Mouse (Mus musculus): Measurements from ENCODE around the gene 4932438H23Rik. TPM values are rescaled to one million over a fixed set of nuclear protein-coding genes. Genes with fewer than 3 reads are reported as not detected.

Gene 4932438H23Rik
- polyA plus RNA-seq, 1 experiment from 2014 or later: 0.49 TPM

GRCm38 (mm10) chr16:91073163-91073892 is 21.6 kb downstream of the 4932438H23Rik start:
- peak; percentile 96 for DNase-seq (ENCODE audit: low spot score)
- no peaks in the 10 kb centered on the region; the same call in 1 of the 2 replicates for H3K27me3 ChIP-seq (replicated peaks; ENCODE audit: control insufficient read depth, insufficient read depth, low read length)
- no peak overlapping the region for H3K27ac ChIP-seq (replicated peaks; ENCODE audit: low read depth, low read length)
- no peaks in the 10 kb centered on the region for H3K36me3 ChIP-seq (ENCODE audit: control insufficient read depth, insufficient read depth, low read length)
- peak; percentile 99 for ATAC-seq (ENCODE audit: low read depth)
- H3K4me3 ChIP-seq (ENCODE audit: low read depth, low read length): no peak overlapping the region
- WGBS: 38% methylated on average over 22 of the region's 24 CpGs
- no peaks in the 10 kb centered on the region for H3K4me1 ChIP-seq (ENCODE audit: control insufficient read depth, insufficient read depth, low read length)
- H3K4me2 ChIP-seq (ENCODE audit: low read depth, low read length): 0 out of 2 replicates have a peak overlapping the region, but pooled peaks have one; percentile 30
- no peak overlapping the region for H3K9ac ChIP-seq (ENCODE audit: low read depth, low read length)
- H3K9me3 ChIP-seq (ENCODE audit: control insufficient read depth, low read length): no peaks in the 10 kb centered on the region

- WGBS: 89% methylated on average over 1 of the region's 1 CpGs
- no peak for ATAC-seq (ENCODE audit: low read depth)
Observed at GRCm38 (mm10) chr16:91072256-91072655, 22.7 kb downstream of the 4932438H23Rik start.

GRCm38 (mm10) chr16:91068969-91069368 is 26.0 kb downstream of the 4932438H23Rik start:
- no peak overlapping the region for H3K27ac ChIP-seq (replicated peaks; ENCODE audit: low read depth, low read length)
- peak; percentile 39 for DNase-seq (ENCODE audit: low spot score)
- ATAC-seq (ENCODE audit: low read depth): peak; percentile 50; the same call in 1 of the 2 replicates
- H3K27me3 ChIP-seq (replicated peaks; ENCODE audit: control insufficient read depth, insufficient read depth, low read length): no peaks in the 10 kb centered on the region; the same call in 1 of the 2 replicates
- no peak overlapping the region for H3K4me2 ChIP-seq (ENCODE audit: low read depth, low read length)
- no peak overlapping the region for H3K4me3 ChIP-seq (ENCODE audit: low read depth, low read length)
- H3K4me1 ChIP-seq (ENCODE audit: control insufficient read depth, insufficient read depth, low read length): no peaks in the 10 kb centered on the region
- WGBS: 37% methylated on average over 12 of the region's 12 CpGs
- H3K36me3 ChIP-seq (ENCODE audit: control insufficient read depth, insufficient read depth, low read length): no peaks in the 10 kb centered on the region
- H3K9me3 ChIP-seq (ENCODE audit: control insufficient read depth, low read length): no peaks in the 10 kb centered on the region
- no peak overlapping the region for H3K9ac ChIP-seq (ENCODE audit: low read depth, low read length)

More at GRCm38 (mm10) chr16:91072256-91072655, 22.7 kb downstream of the 4932438H23Rik start:
- H3K9me3 ChIP-seq (ENCODE audit: control insufficient read depth, low read length): no peaks in the 10 kb centered on the region
- H3K27me3 ChIP-seq (replicated peaks; ENCODE audit: control insufficient read depth, insufficient read depth, low read length): no peaks in the 10 kb centered on the region; the same call in 1 of the 2 replicates
- H3K9ac ChIP-seq (ENCODE audit: low read depth, low read length): no peak overlapping the region
- no peak overlapping the region for H3K4me2 ChIP-seq (ENCODE audit: low read depth, low read length)
- no peak overlapping the region for H3K27ac ChIP-seq (replicated peaks; ENCODE audit: low read depth, low read length)
- no peaks in the 10 kb centered on the region for H3K4me1 ChIP-seq (ENCODE audit: control insufficient read depth, insufficient read depth, low read length)
- no peak overlapping the region for H3K4me3 ChIP-seq (ENCODE audit: low read depth, low read length)
- no peaks in the 10 kb centered on the region for H3K36me3 ChIP-seq (ENCODE audit: control insufficient read depth, insufficient read depth, low read length)
- DNase-seq (ENCODE audit: low spot score): no peak

- Histone ChIP-seq H3K27me3 (replicated peaks; ENCODE audit: control insufficient read depth, insufficient read depth, low read length) (no peaks in the 10 kb centered on the region; the same call in 1 of the 2 replicates), H3K36me3 (ENCODE audit: control insufficient read depth, insufficient read depth, low read length) (no peaks in the 10 kb centered on the region), H3K27ac (replicated peaks; ENCODE audit: low read depth, low read length) (no peak overlapping the region), H3K9ac (ENCODE audit: low read depth, low read length) (no peak overlapping the region), H3K4me2 (ENCODE audit: low read depth, low read length) (no peak overlapping the region), H3K4me1 (ENCODE audit: control insufficient read depth, insufficient read depth, low read length) (no peaks in the 10 kb centered on the region), H3K9me3 (ENCODE audit: control insufficient read depth, low read length) (no peaks in the 10 kb centered on the region), H3K4me3 (ENCODE audit: low read depth, low read length) (no peak overlapping the region)
- DNase-seq (ENCODE audit: low spot score): no peak
- ATAC-seq (ENCODE audit: low read depth): no peak
- WGBS: 96% methylated on average over 1 of the region's 1 CpGs
Observed at GRCm38 (mm10) chr16:91067122-91067521, 27.8 kb downstream of the 4932438H23Rik start.

- Histone ChIP-seq H3K27me3 (replicated peaks; ENCODE audit: control insufficient read depth, insufficient read depth, low read length) (no peaks in the 10 kb centered on the region; the same call in 1 of the 2 replicates), H3K9me3 (ENCODE audit: control insufficient read depth, low read length) (no peaks in the 10 kb centered on the region), H3K9ac (ENCODE audit: low read depth, low read length) (no peak overlapping the region), H3K4me1 (ENCODE audit: control insufficient read depth, insufficient read depth, low read length) (no peaks in the 10 kb centered on the region), H3K4me2 (ENCODE audit: low read depth, low read length) (no peak overlapping the region), H3K27ac (replicated peaks; ENCODE audit: low read depth, low read length) (no peak overlapping the region), H3K36me3 (ENCODE audit: control insufficient read depth, insufficient read depth, low read length) (no peaks in the 10 kb centered on the region), H3K4me3 (ENCODE audit: low read depth, low read length) (no peak overlapping the region)
- no peak for ATAC-seq (ENCODE audit: low read depth)
- 78% methylated on average over 12 of the region's 12 CpGs for WGBS
- no peak for DNase-seq (ENCODE audit: low spot score)
Observed at GRCm38 (mm10) chr16:91064583-91065365, 30.1 kb downstream of the 4932438H23Rik start.

- H3K4me3 ChIP-seq (ENCODE audit: low read depth, low read length): no peak overlapping the region
- H3K4me2 ChIP-seq (ENCODE audit: low read depth, low read length): no peak overlapping the region
- no peaks in the 10 kb centered on the region for H3K4me1 ChIP-seq (ENCODE audit: control insufficient read depth, insufficient read depth, low read length)
- H3K9me3 ChIP-seq (ENCODE audit: control insufficient read depth, low read length): no peaks in the 10 kb centered on the region
- H3K9ac ChIP-seq (ENCODE audit: low read depth, low read length): no peak overlapping the region
- H3K27me3 ChIP-seq (replicated peaks; ENCODE audit: control insufficient read depth, insufficient read depth, low read length): no peaks in the 10 kb centered on the region; the same call in 1 of the 2 replicates
- no peak for ATAC-seq (ENCODE audit: low read depth)
- H3K36me3 ChIP-seq (ENCODE audit: control insufficient read depth, insufficient read depth, low read length): no peaks in the 10 kb centered on the region
- no peak overlapping the region for H3K27ac ChIP-seq (replicated peaks; ENCODE audit: low read depth, low read length)
- WGBS: 93% methylated on average over 10 of the region's 10 CpGs
- DNase-seq (ENCODE audit: low spot score): no peak
Observed at GRCm38 (mm10) chr16:91063786-91064185, 31.1 kb downstream of the 4932438H23Rik start.

- DNase-seq (ENCODE audit: low spot score): no peak
- H3K9ac ChIP-seq (ENCODE audit: low read depth, low read length): no peak overlapping the region
- H3K36me3 ChIP-seq (ENCODE audit: control insufficient read depth, insufficient read depth, low read length): no peaks in the 10 kb centered on the region
- no peaks in the 10 kb centered on the region for H3K9me3 ChIP-seq (ENCODE audit: control insufficient read depth, low read length)
- no peak overlapping the region for H3K4me3 ChIP-seq (ENCODE audit: low read depth, low read length)
- H3K27me3 ChIP-seq (replicated peaks; ENCODE audit: control insufficient read depth, insufficient read depth, low read length): no peaks in the 10 kb centered on the region
- WGBS: 76% methylated on average over 13 of the region's 13 CpGs
- H3K27ac ChIP-seq (replicated peaks; ENCODE audit: low read depth, low read length): no peak overlapping the region
- H3K4me1 ChIP-seq (ENCODE audit: control insufficient read depth, insufficient read depth, low read length): no peaks in the 10 kb centered on the region
- no peak for ATAC-seq (ENCODE audit: low read depth)
- H3K4me2 ChIP-seq (ENCODE audit: low read depth, low read length): no peak overlapping the region
Observed at GRCm38 (mm10) chr16:91061531-91062318, 33.2 kb downstream of the 4932438H23Rik start.

- H3K4me1 ChIP-seq (ENCODE audit: control insufficient read depth, insufficient read depth, low read length): 0 out of 2 replicates have a peak, but pooled peaks cover 4% of the 10 kb centered on the region
- WGBS: 62% methylated on average over 6 of the region's 6 CpGs
- ATAC-seq (ENCODE audit: low read depth) (no peak), DNase-seq (ENCODE audit: low spot score) (no peak)
- no peak overlapping the region for H3K9ac ChIP-seq (ENCODE audit: low read depth, low read length)
- no peaks in the 10 kb centered on the region for H3K27me3 ChIP-seq (replicated peaks; ENCODE audit: control insufficient read depth, insufficient read depth, low read length)
- no peak overlapping the region for H3K4me2 ChIP-seq (ENCODE audit: low read depth, low read length)
- no peak overlapping the region for H3K4me3 ChIP-seq (ENCODE audit: low read depth, low read length)
- no peaks in the 10 kb centered on the region for H3K36me3 ChIP-seq (ENCODE audit: control insufficient read depth, insufficient read depth, low read length)
- H3K27ac ChIP-seq (replicated peaks; ENCODE audit: low read depth, low read length): no peak overlapping the region
- no peaks in the 10 kb centered on the region for H3K9me3 ChIP-seq (ENCODE audit: control insufficient read depth, low read length)
Observed at GRCm38 (mm10) chr16:91057741-91058140, 37.2 kb downstream of the 4932438H23Rik start.
